Mouse (Mus musculus): ENCODE results near the gene Tecpr1.

The Tecpr1 gene

GRCm38 (mm10) chr5:144251876-144252577 lies 28.6 kb upstream of the Tecpr1 start:
- no peak for DNase-seq (ENCODE audit: low spot score)

GRCm38 (mm10) chr5:144249871-144250270 lies 26.5 kb upstream of the Tecpr1 start:
- no peak for DNase-seq (ENCODE audit: low spot score)

- DNase-seq (ENCODE audit: low spot score), result no peak
Measured at GRCm38 (mm10) chr5:144247906-144248585, 24.6 kb upstream of the Tecpr1 start.

- no peak for DNase-seq (ENCODE audit: low spot score)
Measured at GRCm38 (mm10) chr5:144247307-144247706, 23.9 kb upstream of the Tecpr1 start.

GRCm38 (mm10) chr5:144246669-144247068 lies 23.3 kb upstream of the Tecpr1 start:
- DNase-seq (ENCODE audit: low spot score), result no peak

GRCm38 (mm10) chr5:144245592-144245991 lies 22.2 kb upstream of the Tecpr1 start:
- no peak for DNase-seq (ENCODE audit: low spot score)

- DNase-seq (ENCODE audit: low spot score), result no peak
Measured at GRCm38 (mm10) chr5:144243901-144244487, 20.6 kb upstream of the Tecpr1 start, which contains the start of gene Bri3. Bri3 (plus strand) TSS chr5:144244437.

GRCm38 (mm10) chr5:144238969-144239368 lies 15.6 kb upstream of the Tecpr1 start:
- DNase-seq (ENCODE audit: low spot score), result no peak

GRCm38 (mm10) chr5:144234714-144235113 lies 11.3 kb upstream of the Tecpr1 start:
- DNase-seq (ENCODE audit: low spot score), result no peak

- no peak for DNase-seq (ENCODE audit: low spot score)
Measured at GRCm38 (mm10) chr5:144234222-144234621, 10.8 kb upstream of the Tecpr1 start.

GRCm38 (mm10) chr5:144232531-144232930 lies 9.1 kb upstream of the Tecpr1 start:
- DNase-seq (ENCODE audit: low spot score), result no peak

GRCm38 (mm10) chr5:144231410-144231809 lies 8.0 kb upstream of the Tecpr1 start:
- DNase-seq (ENCODE audit: low spot score), result no peak

- DNase-seq (ENCODE audit: low spot score), result no peak
Measured at GRCm38 (mm10) chr5:144230216-144230615, 6.8 kb upstream of the Tecpr1 start.

GRCm38 (mm10) chr5:144226220-144226619 lies 2.8 kb upstream of the Tecpr1 start:
- DNase-seq (ENCODE audit: low spot score), result no peak

- DNase-seq (ENCODE audit: low spot score), result no peak
Measured at GRCm38 (mm10) chr5:144223899-144224816, 743 bp upstream of the Tecpr1 start.

GRCm38 (mm10) chr5:144222811-144223502 lies 458 bp downstream of the Tecpr1 start:
- peak; percentile 14 for DNase-seq (ENCODE audit: low spot score)

GRCm38 (mm10) chr5:144221305-144221704 lies 2.1 kb downstream of the Tecpr1 start:
- no peak for DNase-seq (ENCODE audit: low spot score)

GRCm38 (mm10) chr5:144219936-144220335 lies 3.5 kb downstream of the Tecpr1 start:
- no peak for DNase-seq (ENCODE audit: low spot score)

- DNase-seq (ENCODE audit: low spot score), result peak; percentile 36
Measured at GRCm38 (mm10) chr5:144219306-144219705, 4.1 kb downstream of the Tecpr1 start.

- DNase-seq (ENCODE audit: low spot score), result no peak
Measured at GRCm38 (mm10) chr5:144218061-144218460, 5.4 kb downstream of the Tecpr1 start.

GRCm38 (mm10) chr5:144215992-144216391 lies 7.4 kb downstream of the Tecpr1 start:
- no peak for DNase-seq (ENCODE audit: low spot score)

Data from embryo, embryonic 10.5 days (tissue).